Comparison of ENCODE assay signal across 8 mouse cellular contexts in the genomic region with DNA sequence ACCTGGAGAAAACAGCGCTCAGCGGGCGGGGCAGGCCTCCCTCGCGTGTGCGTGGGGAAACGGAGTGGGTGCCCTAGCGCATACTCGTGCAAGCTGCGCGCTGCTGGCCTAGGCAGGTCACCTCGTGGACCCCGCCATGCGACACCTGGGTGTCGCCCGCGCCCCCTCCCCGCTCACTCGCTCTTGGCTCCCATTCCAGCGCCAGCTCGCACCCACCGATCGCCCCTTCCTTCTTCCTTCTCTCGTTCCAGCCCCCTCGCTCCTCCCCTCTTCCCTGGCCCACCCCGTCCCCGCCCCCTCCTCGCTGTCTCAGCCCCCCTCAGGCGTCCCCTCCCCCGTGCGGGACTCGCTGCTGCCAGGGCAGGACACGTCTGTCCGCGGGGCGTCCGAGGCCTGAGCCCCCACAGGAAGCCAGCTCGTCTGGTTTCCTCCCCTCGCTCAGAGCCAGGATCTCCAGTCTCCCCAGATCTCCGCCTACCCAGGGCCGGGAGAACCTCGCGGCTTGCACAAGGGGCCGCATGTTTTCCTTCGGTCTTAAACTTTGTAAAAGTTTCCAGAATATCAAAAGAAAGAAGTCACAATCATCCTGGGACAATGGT. TPM values are rescaled to one million over a fixed set of nuclear protein-coding genes. Genes with fewer than 3 reads are reported as not detected.
DNase-seq lines count a peak whose midpoint lies in the region; ATAC-seq and TF ChIP-seq lines count a peak whose summit lies in the region.

No protein-coding gene starts in this region.

- peak overlapping the region; percentile 47 for H3K9ac ChIP-seq in embryonic facial prominence, embryonic 15.5 days
- peak overlapping the region; percentile 44 for H3K9ac ChIP-seq in liver, adult 2 months (ENCODE audit: low read depth, low read length)
- peak overlapping the region; percentile 50; the same call in 1 of the 2 replicates for H3K9ac ChIP-seq in midbrain, postnatal 0 days (replicated peaks; ENCODE audit: low read length, poor library complexity, severe bottlenecking)

- TF ChIP-seq CTCF in liver, adult 2 months (IDR thresholded peaks at IDR 0.05; ENCODE audit: low read depth, low read length), result no peak
- no peak for TF ChIP-seq CTCF in midbrain, postnatal 0 days (IDR thresholded peaks at IDR 0.05)

- H3K36me3 ChIP-seq in embryonic facial prominence, embryonic 15.5 days, result peaks cover 9% of the 10 kb centered on the region; the same call in 1 of the 2 replicates
- H3K36me3 ChIP-seq in hindbrain, embryonic 10.5 days, result peaks cover 14% of the 10 kb centered on the region; the same call in 1 of the 2 replicates
- H3K36me3 ChIP-seq in liver, adult 2 months (ENCODE audit: control insufficient read depth, insufficient read depth, low read length), result no peaks in the 10 kb centered on the region
- no peaks in the 10 kb centered on the region for H3K36me3 ChIP-seq in midbrain, postnatal 0 days (ENCODE audit: insufficient read depth, low read length)

- peak overlapping the region; percentile 58 for H3K4me2 ChIP-seq in embryonic facial prominence, embryonic 15.5 days (replicated peaks)
- H3K4me2 ChIP-seq in midbrain, postnatal 0 days (ENCODE audit: low read depth, low read length, poor library complexity, severe bottlenecking), result peak overlapping the region; percentile 89

- ATAC-seq in embryonic facial prominence, embryonic 15.5 days (ENCODE audit: insufficient number of reproducible peaks, low FRiP score, low TSS enrichment, low read depth), result peak; percentile 81
- ATAC-seq in midbrain, postnatal 0 days (ENCODE audit: low FRiP score), result peak; percentile 50; the same call in 1 of the 2 replicates

- H3K27me3 ChIP-seq in embryonic facial prominence, embryonic 15.5 days, result no peaks in the 10 kb centered on the region
- H3K27me3 ChIP-seq in hindbrain, embryonic 10.5 days (ENCODE audit: insufficient read depth, poor library complexity, severe bottlenecking), result peaks cover 83% of the 10 kb centered on the region
- peaks cover 9% of the 10 kb centered on the region for H3K27me3 ChIP-seq in liver, adult 2 months (ENCODE audit: control insufficient read depth, insufficient read depth, low read length)
- H3K27me3 ChIP-seq in midbrain, postnatal 0 days (ENCODE audit: insufficient read depth, low read length), result peaks cover 25% of the 10 kb centered on the region

- intact Hi-C loops in left cerebral cortex, postnatal 36 days (cut with DNase I), result no loop called here

- under 1% methylated on average over 44 of the region's 45 CpGs for WGBS in embryonic facial prominence, embryonic 15.5 days
- under 1% methylated on average over 44 of the region's 45 CpGs for WGBS in hindbrain, embryonic 10.5 days
- WGBS in liver, adult 2 months, result 2% methylated on average over 43 of the region's 45 CpGs
- WGBS in midbrain, postnatal 0 days, result 0% methylated on average over 33 of the region's 45 CpGs

- H3K4me3 ChIP-seq in embryonic facial prominence, embryonic 15.5 days (replicated peaks), result peak overlapping the region; percentile 61
- H3K4me3 ChIP-seq in hindbrain, embryonic 10.5 days, result peak overlapping the region; percentile 76
- H3K4me3 ChIP-seq in liver, adult 2 months (ENCODE audit: insufficient read depth, low read depth, low read length), result peak overlapping the region; percentile 59
- H3K4me3 ChIP-seq in midbrain, postnatal 0 days (ENCODE audit: low read depth, low read length), result peak overlapping the region; percentile 43

- H3K4me1 ChIP-seq in embryonic facial prominence, embryonic 15.5 days, result peaks cover 56% of the 10 kb centered on the region
- H3K4me1 ChIP-seq in hindbrain, embryonic 10.5 days (replicated peaks), result peaks cover 72% of the 10 kb centered on the region
- peaks cover 4% of the 10 kb centered on the region; the same call in 1 of the 2 replicates for H3K4me1 ChIP-seq in liver, adult 2 months (ENCODE audit: control insufficient read depth, insufficient read depth, low read length)
- H3K4me1 ChIP-seq in midbrain, postnatal 0 days (ENCODE audit: insufficient read depth, low read length), result peaks cover 6% of the 10 kb centered on the region; the same call in 1 of the 2 replicates

- H3K9me3 ChIP-seq in embryonic facial prominence, embryonic 15.5 days (replicated peaks), result no peaks in the 10 kb centered on the region
- no peaks in the 10 kb centered on the region for H3K9me3 ChIP-seq in hindbrain, embryonic 10.5 days
- no peaks in the 10 kb centered on the region for H3K9me3 ChIP-seq in midbrain, postnatal 0 days (ENCODE audit: low read length)

- H3K79me2 ChIP-seq in liver, adult 2 months (ENCODE audit: control insufficient read depth, insufficient read depth, low read length), result no peaks in the 10 kb centered on the region

- no peak for TF ChIP-seq POLR2A in liver, adult 2 months (IDR thresholded peaks at IDR 0.05; ENCODE audit: extremely low read depth, insufficient read depth, low read length)

- DNase-seq in right cerebral cortex, postnatal 14 days, result peak; percentile 22
- no peak for DNase-seq in right cerebral cortex, postnatal 25 days
- peak; percentile 80 for DNase-seq in hindbrain, embryonic 10.5 days (ENCODE audit: low spot score)
- DNase-seq in liver, adult 2 months (ENCODE audit: extremely low read depth, low read depth, low spot score), result no peak
- peak; percentile 31 for DNase-seq in midbrain, postnatal 0 days (ENCODE audit: low spot score)
- DNase-seq in cerebellum, adult 9-11 months, result no peak
- no peak for DNase-seq in left cerebral cortex, postnatal 36 days (ENCODE audit: low spot score in 2 of 2)

- H3K27ac ChIP-seq in embryonic facial prominence, embryonic 15.5 days (replicated peaks), result peak overlapping the region; percentile 83
- peak overlapping the region; percentile 92 for H3K27ac ChIP-seq in hindbrain, embryonic 10.5 days
- H3K27ac ChIP-seq in liver, adult 2 months (replicated peaks; ENCODE audit: insufficient read depth, low read depth, low read length), result no peak overlapping the region
- H3K27ac ChIP-seq in midbrain, postnatal 0 days (ENCODE audit: low read depth, low read length), result no peak overlapping the region

RNA-seq across cellular contexts. Expression of a gene that starts 1.4 kb away (rescaled TPM):
- 21.2 and 25.3 TPM in 2 replicates for polyA plus RNA-seq in embryonic facial prominence, embryonic 15.5 days (2015; fragmentation: Nextera tagmentation; extraction: Ambion mirVana)
- polyA plus RNA-seq in hindbrain, embryonic 10.5 days (2016; fragmentation: Nextera tagmentation; extraction: Ambion mirVana), result 19.9 and 30.6 TPM in 2 replicates
- total RNA-seq in liver, adult 2 months (2014; rRNA removed), result 0.65 and 0.67 TPM in 2 replicates
- 1.8 and 2.9 TPM in 2 replicates for polyA plus RNA-seq in liver, adult 2 months (2012; rRNA removed)
- 19.2 and 21.4 TPM in 2 replicates for total RNA-seq in midbrain, postnatal 0 days (2014; rRNA removed)
- polyA plus RNA-seq in midbrain, postnatal 0 days (2015; fragmentation: Nextera tagmentation; extraction: Ambion mirVana), result 1.3 and 1.6 TPM in 2 replicates
- 1 to 10 TPM in 1 of 2 experiments, under 1 TPM in 1; 0.81 to 1.1 TPM for total RNA-seq in left cerebral cortex, postnatal 36 days (2021)

Comparison
In these comparisons a context has a peak if more than half of its experiments do, and no peak if none do; other contexts are left out.
1. DNase-seq: peak in right cerebral cortex, postnatal 14 days (single experiment), hindbrain, embryonic 10.5 days (single experiment) and midbrain, postnatal 0 days (single experiment); none in right cerebral cortex, postnatal 25 days (single experiment), liver, adult 2 months (single experiment), cerebellum, adult 9-11 months (single experiment) and left cerebral cortex, postnatal 36 days (0 of 2).
2. H3K27ac ChIP-seq: peak in embryonic facial prominence, embryonic 15.5 days (single experiment) and hindbrain, embryonic 10.5 days (single experiment); none in liver, adult 2 months (single experiment) and midbrain, postnatal 0 days (single experiment).
3. Peak in every context shown above with its lines, with median percentiles within 50 percentile points of each other: H3K4me3 ChIP-seq and H3K9ac ChIP-seq.